Mouse (Mus musculus) MEL (cell line): Measurements from ENCODE around the gene Cacfd1. TPM values are rescaled to one million over a fixed set of nuclear protein-coding genes. Genes with fewer than 3 reads are reported as not detected.

Source experiments
- DNase-seq: peaks from one replicate; pipeline ENCODE4 v3.0.0; 2011; ENCODE audit warnings: low read depth, low spot score
- H3K27ac ChIP-seq: 2 replicates; pipeline ENCODE4 v1.5.1; 2012; ENCODE audit warnings: low read depth, mild to moderate bottlenecking, control low read depth, low read length, moderate library complexity; ENCODE audit not compliant: control insufficient read depth
- H3K27me3 ChIP-seq, 2 experiments: fragments of 150-350 bp in 1 of 2; sonication (generic) in 1 of 2; 2 replicates each; pipeline ENCODE4 v1.6.1; 2012; ENCODE audit warnings: low read length in 2 of 2, mild to moderate bottlenecking in 2 of 2, improper control_type of control experiment in 1 of 2, moderate library complexity in 1 of 2; ENCODE audit not compliant: insufficient read depth in 2 of 2, control insufficient read depth in 1 of 2
- H3K36me3 ChIP-seq, 2 experiments: 2 replicates each; pipeline ENCODE4 v1.6.1; 2012 to 2014; ENCODE audit warnings: low read length in 2 of 2, improper control_type of control experiment in 1 of 2, inconsistent platforms in 1 of 2, mild to moderate bottlenecking in 1 of 2; ENCODE audit not compliant: insufficient read depth in 2 of 2, control insufficient read depth in 1 of 2
- H3K4me1 ChIP-seq, 2 experiments: fragments of 150-350 bp in 1 of 2; sonication (generic) in 1 of 2; 2 replicates each; pipeline ENCODE4 v1.6.1; 2012; ENCODE audit warnings: low read length in 2 of 2, improper control_type of control experiment in 1 of 2, mild to moderate bottlenecking in 1 of 2; ENCODE audit not compliant: insufficient read depth in 2 of 2, control insufficient read depth in 1 of 2
- H3K4me3 ChIP-seq, 2 experiments: fragments of 150-350 bp in 1 of 2; sonication (generic) in 1 of 2; 2 replicates each; pipeline ENCODE4 v1.5.1; 2012; ENCODE audit warnings: low read depth in 2 of 2, low read length in 2 of 2, mild to moderate bottlenecking in 2 of 2, moderate library complexity in 2 of 2, control low read depth in 1 of 2, improper control_type of control experiment in 1 of 2; ENCODE audit not compliant: control insufficient read depth in 1 of 2, insufficient read depth in 1 of 2
- H3K79me2 ChIP-seq: 2 replicates; pipeline ENCODE4 v1.6.1; 2012; ENCODE audit warnings: mild to moderate bottlenecking, low read length, moderate library complexity; ENCODE audit not compliant: control insufficient read depth, poor library complexity, insufficient read depth
- H3K9ac ChIP-seq: 2 replicates; pipeline ENCODE4 v1.6.1; 2012; ENCODE audit warnings: low read depth, mild to moderate bottlenecking, control low read depth, low read length, moderate library complexity; ENCODE audit not compliant: control insufficient read depth, poor library complexity, severe bottlenecking
- H3K9me3 ChIP-seq: fragments of 150-350 bp; sonication (generic); replicated peaks from 2 replicates; pipeline ENCODE4 v1.6.1; 2012; ENCODE audit warnings: mild to moderate bottlenecking, low read length, improper control_type of control experiment, moderate library complexity; ENCODE audit not compliant: insufficient read depth
- BHLHE40 ChIP-seq: IDR thresholded peaks from 2 replicates; pipeline ENCODE4 v1.6.1; 2012; ENCODE audit warnings: low read depth, mild to moderate bottlenecking, inconsistent platforms, low read length, improper control_type of control experiment, borderline replicate concordance
- CHD1 ChIP-seq: IDR thresholded peaks from 2 replicates; pipeline ENCODE4 v1.6.1; 2012; ENCODE audit warnings: low read depth, mild to moderate bottlenecking, inconsistent platforms, low read length, improper control_type of control experiment
- CHD2 ChIP-seq: IDR thresholded peaks from 2 replicates; pipeline ENCODE4 v1.6.1; 2011; ENCODE audit warnings: low read length, improper control_type of control experiment
- CTCF ChIP-seq, 3 experiments: IDR thresholded peaks in 2 of 3; conservative IDR thresholded peaks in 1 of 3; 2 replicates each; pipeline ENCODE4 v1.5.1; 2011 to 2012; ENCODE audit warnings: low read length in 3 of 3, low read depth in 2 of 3, mild to moderate bottlenecking in 2 of 3, improper control_type of control experiment in 1 of 3, inconsistent platforms in 1 of 3, mixed read lengths in 1 of 3, moderate library complexity in 1 of 3; ENCODE audit not compliant: control insufficient read depth in 1 of 3, insufficient read depth in 1 of 3, poor library complexity in 1 of 3, severe bottlenecking in 1 of 3
- E2F4 ChIP-seq: IDR thresholded peaks from 2 replicates; pipeline ENCODE4 v1.6.1; 2011; ENCODE audit warnings: low read depth, low read length, improper control_type of control experiment, borderline replicate concordance
- ELF1 ChIP-seq: IDR thresholded peaks from 2 replicates; pipeline ENCODE4 v1.6.1; 2014; ENCODE audit warnings: low read depth, mild to moderate bottlenecking, inconsistent platforms, low read length, improper control_type of control experiment, moderate library complexity
- EP300 ChIP-seq, 2 experiments: IDR thresholded peaks; 2 replicates each; pipeline ENCODE4 v1.6.1; 2011; ENCODE audit warnings: improper control_type of control experiment in 2 of 2, low read length in 2 of 2, low read depth in 1 of 2, mild to moderate bottlenecking in 1 of 2
- ETS1 ChIP-seq: IDR thresholded peaks from 2 replicates; pipeline ENCODE4 v1.6.1; 2012; ENCODE audit warnings: low read depth, mild to moderate bottlenecking, inconsistent platforms, low read length, improper control_type of control experiment, moderate library complexity
- GABPA ChIP-seq: IDR thresholded peaks from 2 replicates; pipeline ENCODE4 v1.6.1; 2012; ENCODE audit warnings: low read depth, mild to moderate bottlenecking, inconsistent platforms, low read length, improper control_type of control experiment, moderate library complexity
- GATA1 ChIP-seq: IDR thresholded peaks from 2 replicates; pipeline ENCODE4 v1.6.1; 2011; ENCODE audit warnings: low read depth, low read length, improper control_type of control experiment
- HCFC1 ChIP-seq: IDR thresholded peaks from 2 replicates; pipeline ENCODE4 v1.6.1; 2012; ENCODE audit warnings: low read depth, mild to moderate bottlenecking, inconsistent platforms, low read length, improper control_type of control experiment, moderate library complexity
- JUND ChIP-seq: IDR thresholded peaks from 2 replicates; pipeline ENCODE4 v1.6.1; 2011; ENCODE audit warnings: low read depth, mild to moderate bottlenecking, improper control_type of control experiment, low read length
- KAT2A ChIP-seq: conservative IDR thresholded peaks from 2 replicates; pipeline ENCODE4 v1.6.1; 2012; ENCODE audit warnings: low read depth, low read length, improper control_type of control experiment, inconsistent platforms
- MAFK ChIP-seq: IDR thresholded peaks from 2 replicates; pipeline ENCODE4 v1.6.1; 2011; ENCODE audit warnings: low read depth, mild to moderate bottlenecking, low read length, improper control_type of control experiment, borderline replicate concordance
- MAX ChIP-seq: IDR thresholded peaks from 2 replicates; pipeline ENCODE4 v1.6.1; 2011; ENCODE audit warnings: low read length, improper control_type of control experiment
- MAZ ChIP-seq: IDR thresholded peaks from 2 replicates; pipeline ENCODE4 v1.6.1; 2012; ENCODE audit warnings: low read depth, mild to moderate bottlenecking, inconsistent platforms, low read length, improper control_type of control experiment
- MEF2A ChIP-seq: IDR thresholded peaks from 2 replicates; pipeline ENCODE4 v1.6.1; 2014; ENCODE audit warnings: low read depth, mild to moderate bottlenecking, inconsistent platforms, low read length, improper control_type of control experiment; ENCODE audit not compliant: poor library complexity, insufficient replicate concordance, severe bottlenecking; ENCODE audit errors: extremely low read depth
- MYC ChIP-seq: IDR thresholded peaks from 2 replicates; pipeline ENCODE4 v1.6.1; 2011; ENCODE audit warnings: low read depth, mild to moderate bottlenecking, low read length, improper control_type of control experiment, moderate library complexity
- NELFE ChIP-seq: IDR thresholded peaks from 2 replicates; pipeline ENCODE4 v1.6.1; 2011; ENCODE audit warnings: low read depth, low read length, improper control_type of control experiment
- NRF1 ChIP-seq: IDR thresholded peaks from 2 replicates; pipeline ENCODE4 v1.6.1; 2014; ENCODE audit warnings: low read depth, mild to moderate bottlenecking, inconsistent platforms, low read length, improper control_type of control experiment, moderate library complexity; ENCODE audit not compliant: poor library complexity, insufficient read depth, severe bottlenecking
- POLR2A ChIP-seq, 2 experiments: IDR thresholded peaks; 2 replicates each; pipeline ENCODE4 v1.6.1; 2011 to 2012; ENCODE audit warnings: low read length in 2 of 2, mild to moderate bottlenecking in 2 of 2, control low read depth in 1 of 2, improper control_type of control experiment in 1 of 2, low read depth in 1 of 2, moderate library complexity in 1 of 2; ENCODE audit not compliant: control insufficient read depth in 1 of 2, insufficient read depth in 1 of 2, poor library complexity in 1 of 2
- POLR2AphosphoS2 ChIP-seq: IDR thresholded peaks from 2 replicates; pipeline ENCODE4 v1.6.1; 2011; ENCODE audit warnings: low read length, improper control_type of control experiment
- POLR2AphosphoS5 ChIP-seq: IDR thresholded peaks from 2 replicates; pipeline ENCODE4 v1.6.1; 2012; ENCODE audit warnings: low read depth, borderline replicate concordance, mild to moderate bottlenecking, inconsistent platforms, low read length, moderate library complexity, mixed read lengths
- RAD21 ChIP-seq: IDR thresholded peaks from 2 replicates; pipeline ENCODE4 v1.6.1; 2011; ENCODE audit warnings: mild to moderate bottlenecking, low read depth, low read length, improper control_type of control experiment
- RCOR1 ChIP-seq: IDR thresholded peaks from 2 replicates; pipeline ENCODE4 v1.6.1; 2012; ENCODE audit warnings: low read depth, mild to moderate bottlenecking, inconsistent platforms, low read length, improper control_type of control experiment
- SIN3A ChIP-seq: IDR thresholded peaks from 2 replicates; pipeline ENCODE4 v1.6.1; 2012; ENCODE audit warnings: low read length, improper control_type of control experiment, inconsistent platforms
- SMC3 ChIP-seq: IDR thresholded peaks from 2 replicates; pipeline ENCODE4 v1.6.1; 2011; ENCODE audit warnings: low read depth, low read length, improper control_type of control experiment
- TAL1 ChIP-seq: IDR thresholded peaks from 2 replicates; pipeline ENCODE4 v1.6.1; 2012; ENCODE audit warnings: mild to moderate bottlenecking, inconsistent platforms, low read length, moderate library complexity, mixed read lengths
- TBP ChIP-seq: IDR thresholded peaks from 2 replicates; pipeline ENCODE4 v1.8.0; 2011; ENCODE audit warnings: low read depth, low read length, improper control_type of control experiment
- TCF12 ChIP-seq: IDR thresholded peaks from 2 replicates; pipeline ENCODE4 v1.6.1; 2014; ENCODE audit warnings: low read depth, mild to moderate bottlenecking, inconsistent platforms, low read length, improper control_type of control experiment, moderate library complexity
- UBTF ChIP-seq: IDR thresholded peaks from 2 replicates; pipeline ENCODE4 v1.6.1; 2012; ENCODE audit warnings: low read depth, mild to moderate bottlenecking, inconsistent platforms, low read length, improper control_type of control experiment, moderate library complexity, borderline replicate concordance; ENCODE audit not compliant: insufficient read depth
- USF1 ChIP-seq: IDR thresholded peaks from 2 replicates; pipeline ENCODE4 v1.6.1; 2014; ENCODE audit warnings: low read depth, mild to moderate bottlenecking, inconsistent platforms, low read length, improper control_type of control experiment, moderate library complexity
- USF2 ChIP-seq, 2 experiments: IDR thresholded peaks; 2 replicates each; pipeline ENCODE4 v1.6.1; 2011 to 2012; ENCODE audit warnings: improper control_type of control experiment in 2 of 2, low read length in 2 of 2, borderline replicate concordance in 1 of 2, inconsistent platforms in 1 of 2, low read depth in 1 of 2, mild to moderate bottlenecking in 1 of 2; ENCODE audit not compliant: insufficient read depth in 1 of 2
- ZC3H11A ChIP-seq: IDR thresholded peaks from 2 replicates; pipeline ENCODE4 v1.6.1; 2012; ENCODE audit warnings: low read depth, mild to moderate bottlenecking, inconsistent platforms, low read length, improper control_type of control experiment
- ZKSCAN1 ChIP-seq: IDR thresholded peaks from 2 replicates; pipeline ENCODE4 v1.6.1; 2012; ENCODE audit warnings: low read depth, mild to moderate bottlenecking, inconsistent platforms, low read length, improper control_type of control experiment, moderate library complexity
- ZNF384 ChIP-seq: IDR thresholded peaks from 2 replicates; pipeline ENCODE4 v1.6.1; 2012; ENCODE audit warnings: low read depth, mild to moderate bottlenecking, inconsistent platforms, low read length, improper control_type of control experiment
- polyA plus RNA-seq, 2 experiments: library from polyadenylated mRNA; stranded (reverse) in 1 of 2; unstranded in 1 of 2; fragments of >175 nt in 1 of 2; fragments of >200 nt in 1 of 2; gene quantifications; 2 replicates each; pipeline versions ENCODE4 v1.2.1 to v1.2.4; 2012; ENCODE audit warnings: low replicate concordance in 2 of 2, low read depth in 1 of 2; ENCODE audit not compliant: insufficient read length in 2 of 2, insufficient read depth in 1 of 2, missing spikeins in 1 of 2
- total RNA-seq: library from RNA; depleted of rRNA; stranded (reverse); fragments of 300-350 nt; gene quantifications from 2 replicates; pipeline ENCODE4 v1.2.3, GENCODE M21; 2012; rRNA removed

The Cacfd1 gene
- 15.2 and 19.1 TPM in 2 replicates for total RNA-seq
- 10 to 100 TPM in 1 of 2 experiments, not detected in 1; 60.7 TPM for polyA plus RNA-seq

DNA sequence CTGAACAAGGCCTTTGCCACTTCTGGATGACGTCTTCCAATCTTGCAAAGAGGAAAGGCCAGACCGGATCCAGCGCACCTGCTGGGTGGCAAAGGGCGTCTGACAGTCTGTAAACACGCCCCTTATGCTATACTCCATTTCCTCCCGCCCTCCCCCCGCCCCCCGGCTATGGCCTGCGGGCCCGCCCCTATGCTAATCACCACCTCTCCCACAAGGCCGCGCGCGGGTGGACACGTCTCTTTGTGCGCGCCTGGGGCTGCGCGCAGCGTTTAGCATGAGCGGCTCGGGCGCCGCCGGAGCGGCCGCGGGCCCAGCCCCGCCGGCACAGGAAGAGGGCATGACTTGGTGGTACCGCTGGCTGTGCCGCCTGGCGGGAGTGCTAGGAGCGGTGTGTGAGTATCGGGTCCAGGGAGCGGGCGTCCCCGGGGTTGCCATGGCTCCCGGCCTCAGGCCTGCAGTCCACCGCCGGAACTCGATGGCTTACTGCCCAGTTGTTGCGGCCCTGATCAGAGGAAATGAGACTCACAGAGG, at the start of gene Cacfd1:
Gene Cacfd1, plus strand, starts transcription at position 213 of the 531 bp plus-strand sequence.
- Histone ChIP-seq H3K4me1 (peaks cover 14 to 46% of the 10 kb centered on the region in 2 experiments), H3K27ac (peak within 1 kb of the TSS; percentile 63)
- no peak for TF ChIP-seq GATA1
- no peak for TF ChIP-seq USF2 (IDR thresholded peaks at IDR 0.05; ENCODE audit: borderline replicate concordance in 1 of 2, insufficient read depth in 1 of 2, low read depth in 1 of 2, low read length in 2 of 2)
- TF ChIP-seq SIN3A, result peak; percentile 72
- no peak for TF ChIP-seq RCOR1
- no peak for TF ChIP-seq E2F4
- no peak for TF ChIP-seq MAFK
- TF ChIP-seq KAT2A, result no peak; the same call in 1 of the 2 replicates
- TF ChIP-seq UBTF, result no peak
- no peak for TF ChIP-seq EP300 (IDR thresholded peaks at IDR 0.05; ENCODE audit: low read depth in 1 of 2, low read length in 2 of 2)
- no peak for TF ChIP-seq SMC3
- TF ChIP-seq MYC, result no peak
- no peak for TF ChIP-seq MEF2A
- TF ChIP-seq MAZ, result peak; percentile 82
- TF ChIP-seq MAX, result no peak
- no peak for TF ChIP-seq ZC3H11A
- TF ChIP-seq TAL1, result 0 out of 2 replicates have a peak, but pooled peaks have one; percentile 1
- TF ChIP-seq NRF1, result peak; percentile 71
- TF ChIP-seq ELF1, result no peak
- TF ChIP-seq TBP, result peak; percentile 42; the same call in 1 of the 2 replicates
- no peak for TF ChIP-seq BHLHE40
- 0 out of 2 replicates have a peak, but pooled peaks have one; percentile 18 for TF ChIP-seq ETS1
- peak; percentile 87; the same call in 1 of the 2 replicates for TF ChIP-seq POLR2AphosphoS2
- no peak for TF ChIP-seq ZKSCAN1
- TF ChIP-seq USF1, result no peak
- TF ChIP-seq GABPA, result no peak
- 0 out of 2 replicates have a peak, but pooled peaks have one; percentile 50 for TF ChIP-seq POLR2AphosphoS5
- TF ChIP-seq CHD2, result no peak
- peak; percentile 78 for TF ChIP-seq NELFE
- TF ChIP-seq JUND, result no peak
- no peak for TF ChIP-seq CHD1
- TF ChIP-seq TCF12, result peak; percentile 32; the same call in 1 of the 2 replicates
- no peak for TF ChIP-seq CTCF (IDR thresholded peaks at IDR 0.05 in 2 of 3, conservative IDR thresholded peaks at IDR 0.05 in 1 of 3; ENCODE audit: control insufficient read depth in 1 of 3, insufficient read depth in 1 of 3, low read depth in 2 of 3, low read length in 3 of 3, poor library complexity in 1 of 3, severe bottlenecking in 1 of 3)
- TF ChIP-seq RAD21, result no peak
- TF ChIP-seq ZNF384, result no peak
- peak; percentile 85 to 87 for TF ChIP-seq POLR2A (IDR thresholded peaks at IDR 0.05; ENCODE audit: control insufficient read depth in 1 of 2, insufficient read depth in 1 of 2, low read depth in 1 of 2, low read length in 2 of 2, poor library complexity in 1 of 2)
- peak; percentile 82 for TF ChIP-seq HCFC1

More for the DNA sequence above, at the start of gene Cacfd1:
- Histone ChIP-seq H3K27me3 (no peaks in the 10 kb centered on the region), H3K9me3 (no peaks in the 10 kb centered on the region), H3K4me3 (peak within 1 kb of the TSS; percentile 85 to 97), H3K9ac (peak within 1 kb of the TSS; percentile 99), H3K79me2 (peaks cover 21% of the 10 kb centered on the region), H3K36me3 (peaks cover 2 to 15% of the 10 kb centered on the region in 2 experiments; a peak in 3 of 4 replicates)
- peak; percentile 94 for DNase-seq
